Mouse (Mus musculus) lung, embryonic 15.5 days (tissue): ENCODE data around the gene Ppbp. TPM values are rescaled to one million over a fixed set of nuclear protein-coding genes. Genes with fewer than 3 reads are reported as not detected.
"Not testable (repeated sequence)": the region's sequence is repeated elsewhere in the genome, so short reads cannot be mapped to it uniquely, and the experiment has no call there.

Source experiments
- ATAC-seq: fragments of 200-750 bp; cut with Nextera tagmentation; 2 replicates; pipeline ENCODE4 v1.8.0; 2017; ENCODE audit warnings: moderate number of reproducible peaks, borderline replicate concordance; ENCODE audit not compliant: low FRiP score, low TSS enrichment; ENCODE audit errors: extremely low read depth
- H3K27ac ChIP-seq: fragments of 300-500 bp; sonication (generic); 2 replicates; pipeline ENCODE4 v1.5.1; 2015; ENCODE audit warnings: moderate library complexity, mild to moderate bottlenecking, inconsistent platforms
- H3K27me3 ChIP-seq: fragments of 300-500 bp; sonication (generic); 2 replicates; pipeline ENCODE4 v1.6.1; 2015; ENCODE audit warnings: inconsistent platforms
- H3K36me3 ChIP-seq: fragments of 300-500 bp; sonication (generic); 2 replicates; pipeline ENCODE4 v1.6.1; 2015; ENCODE audit warnings: inconsistent platforms
- H3K4me1 ChIP-seq: fragments of 300-500 bp; sonication (generic); 2 replicates; pipeline ENCODE4 v1.6.1; 2015; ENCODE audit warnings: inconsistent platforms
- H3K4me2 ChIP-seq: fragments of 300-500 bp; sonication (generic); 2 replicates; pipeline ENCODE4 v1.6.1; 2015; ENCODE audit warnings: inconsistent platforms, mild to moderate bottlenecking, moderate library complexity
- H3K4me3 ChIP-seq: fragments of 300-500 bp; sonication (generic); 2 replicates; pipeline ENCODE4 v1.5.1; 2015; ENCODE audit warnings: mild to moderate bottlenecking, inconsistent platforms
- H3K9ac ChIP-seq: fragments of 300-500 bp; sonication (generic); 2 replicates; pipeline ENCODE4 v1.6.1; 2015; ENCODE audit warnings: inconsistent platforms
- H3K9me3 ChIP-seq: fragments of 300-500 bp; sonication (generic); 2 replicates; pipeline ENCODE4 v1.6.1; 2016; ENCODE audit warnings: inconsistent platforms
- WGBS: fragments of 180-500 bp; shearing (Covaris S2); methylation state at CpG from one replicate; pipeline ENCODE4 v1.1.7; 2015; 5-methylcytosine and 5-hydroxymethylcytosine counted together
- microRNA-seq: library from miRNA; unstranded; fragments of <30 nt; microRNA quantifications from one replicate; pipeline ENCODE4, GENCODE M21; 2016
- polyA plus RNA-seq: library from polyadenylated mRNA; unstranded; fragments of >200 nt; fragmentation: Nextera tagmentation; extraction: Ambion mirVana; gene quantifications from 2 replicates; pipeline ENCODE4 v1.2.1, GENCODE M21; 2015

Gene Ppbp
- polyA plus RNA-seq, 1 experiment from 2014 or later, result 5.0 TPM

- no peaks in the 10 kb centered on the region for H3K9me3 ChIP-seq
- H3K9ac ChIP-seq, result no peak overlapping the region
- 58% methylated on average over 11 of the region's 11 CpGs for WGBS
- H3K27ac ChIP-seq, result peak overlapping the region; percentile 19; the same call in 1 of the 2 replicates
- no peak for ATAC-seq
- H3K36me3 ChIP-seq, result no peaks in the 10 kb centered on the region
- H3K4me1 ChIP-seq, result peaks cover 20% of the 10 kb centered on the region
- no peak overlapping the region; the same call in 1 of the 2 replicates for H3K4me2 ChIP-seq
- no peak overlapping the region for H3K4me3 ChIP-seq
- H3K27me3 ChIP-seq, result peaks cover 11% of the 10 kb centered on the region; the same call in 1 of the 2 replicates
Observed at GRCm38 (mm10) chr5:90789306-90790073, 21.2 kb downstream of the Ppbp start.

DNA sequence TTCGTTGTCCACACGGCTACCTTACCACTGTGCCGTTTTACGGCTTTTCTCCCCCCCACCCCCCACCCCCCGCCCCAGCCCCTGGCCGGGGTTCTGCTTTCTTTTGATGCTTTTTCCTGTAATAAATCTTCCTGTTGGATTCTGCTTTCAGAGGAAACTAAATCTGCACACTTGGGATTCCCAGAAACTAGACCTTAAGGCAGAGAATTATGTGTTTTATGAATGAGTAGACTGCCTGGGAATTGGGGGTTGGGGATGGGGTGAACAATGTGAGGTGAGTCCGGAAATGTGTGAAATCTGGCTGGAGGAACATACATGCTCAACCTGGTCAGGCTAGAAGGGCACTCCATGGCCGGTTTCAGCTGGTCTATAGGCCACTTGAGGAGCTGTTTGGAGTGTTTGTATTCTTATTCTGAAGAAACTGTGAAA lies 21.8 kb downstream of the Ppbp start:
- WGBS, result 32% methylated on average over 8 of the region's 8 CpGs

GRCm38 (mm10) chr5:90794195-90794625 lies 25.9 kb downstream of the Ppbp start, which contains the start of gene Cxcl15:
Cxcl15 (plus strand) TSS chr5:90794534.
- H3K4me1 ChIP-seq, result peaks cover 12% of the 10 kb centered on the region
- H3K27me3 ChIP-seq, result peaks cover 4% of the 10 kb centered on the region; the same call in 1 of the 2 replicates
- peak within 1 kb of the TSS; percentile 56; the same call in 1 of the 2 replicates for H3K27ac ChIP-seq
- H3K4me3 ChIP-seq, result 0 out of 2 replicates have a peak within 1 kb of the TSS, but pooled peaks have one; percentile 10
- 34% methylated on average over 5 of the region's 5 CpGs for WGBS
- H3K36me3 ChIP-seq, result no peaks in the 10 kb centered on the region
- H3K9ac ChIP-seq, result no peak within 1 kb of the TSS
- peak; percentile 78; the same call in 1 of the 2 replicates for ATAC-seq
- H3K9me3 ChIP-seq, result no peaks in the 10 kb centered on the region
- 0 out of 2 replicates have a peak within 1 kb of the TSS, but pooled peaks have one; percentile 9 for H3K4me2 ChIP-seq

More for the DNA sequence above, 21.8 kb downstream of the Ppbp start:
- Histone ChIP-seq H3K27ac (peak overlapping the region; percentile 19; the same call in 1 of the 2 replicates), H3K9me3 (no peaks in the 10 kb centered on the region), H3K4me2 (no peak overlapping the region; the same call in 1 of the 2 replicates), H3K36me3 (no peaks in the 10 kb centered on the region), H3K4me1 (peaks cover 20% of the 10 kb centered on the region), H3K9ac (no peak overlapping the region), H3K27me3 (peaks cover 11% of the 10 kb centered on the region; the same call in 1 of the 2 replicates), H3K4me3 (no peak overlapping the region)
- peak; percentile 72; the same call in 1 of the 2 replicates for ATAC-seq

DNA sequence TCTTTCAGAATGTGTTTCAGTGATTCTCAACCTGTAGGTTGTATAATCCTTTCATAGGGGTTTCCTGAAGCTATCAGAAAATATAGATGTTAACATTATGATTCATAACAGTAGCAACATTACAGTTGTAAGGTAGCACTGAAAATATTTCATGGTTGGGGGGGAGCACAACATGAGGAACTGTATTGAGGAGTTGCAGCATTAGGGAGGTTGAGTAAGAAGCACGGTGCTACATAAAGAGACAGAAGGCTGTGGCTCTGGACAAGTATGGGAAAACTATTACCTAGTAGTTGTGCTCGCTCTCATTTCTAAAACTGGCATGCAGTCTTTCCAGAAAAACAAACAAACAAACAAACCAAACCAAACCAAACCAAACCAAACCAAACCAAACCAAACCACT lies 27.1 kb downstream of the Ppbp start:
- not testable (repeated sequence) for H3K4me3 ChIP-seq, H3K4me1 ChIP-seq, H3K27me3 ChIP-seq, H3K27ac ChIP-seq, ATAC-seq, H3K9ac ChIP-seq, H3K4me2 ChIP-seq, H3K9me3 ChIP-seq, H3K36me3 ChIP-seq
- 75% methylated on average over 2 of the region's 2 CpGs for WGBS

- no peak overlapping the region for H3K9ac ChIP-seq
- H3K27me3 ChIP-seq, result no peaks in the 10 kb centered on the region
- no peak overlapping the region for H3K4me2 ChIP-seq
- H3K4me1 ChIP-seq, result 0 out of 2 replicates have a peak, but pooled peaks cover 3% of the 10 kb centered on the region
- H3K36me3 ChIP-seq, result no peaks in the 10 kb centered on the region
- H3K4me3 ChIP-seq, result no peak overlapping the region
- no peaks in the 10 kb centered on the region for H3K9me3 ChIP-seq
- no peak for ATAC-seq
- no peak overlapping the region for H3K27ac ChIP-seq
Observed at GRCm38 (mm10) chr5:90804574-90804973, 36.3 kb downstream of the Ppbp start.

- no peak overlapping the region for H3K27ac ChIP-seq
- ATAC-seq, result no peak
Observed at GRCm38 (mm10) chr5:90806050-90806449, 37.7 kb downstream of the Ppbp start.

DNA sequence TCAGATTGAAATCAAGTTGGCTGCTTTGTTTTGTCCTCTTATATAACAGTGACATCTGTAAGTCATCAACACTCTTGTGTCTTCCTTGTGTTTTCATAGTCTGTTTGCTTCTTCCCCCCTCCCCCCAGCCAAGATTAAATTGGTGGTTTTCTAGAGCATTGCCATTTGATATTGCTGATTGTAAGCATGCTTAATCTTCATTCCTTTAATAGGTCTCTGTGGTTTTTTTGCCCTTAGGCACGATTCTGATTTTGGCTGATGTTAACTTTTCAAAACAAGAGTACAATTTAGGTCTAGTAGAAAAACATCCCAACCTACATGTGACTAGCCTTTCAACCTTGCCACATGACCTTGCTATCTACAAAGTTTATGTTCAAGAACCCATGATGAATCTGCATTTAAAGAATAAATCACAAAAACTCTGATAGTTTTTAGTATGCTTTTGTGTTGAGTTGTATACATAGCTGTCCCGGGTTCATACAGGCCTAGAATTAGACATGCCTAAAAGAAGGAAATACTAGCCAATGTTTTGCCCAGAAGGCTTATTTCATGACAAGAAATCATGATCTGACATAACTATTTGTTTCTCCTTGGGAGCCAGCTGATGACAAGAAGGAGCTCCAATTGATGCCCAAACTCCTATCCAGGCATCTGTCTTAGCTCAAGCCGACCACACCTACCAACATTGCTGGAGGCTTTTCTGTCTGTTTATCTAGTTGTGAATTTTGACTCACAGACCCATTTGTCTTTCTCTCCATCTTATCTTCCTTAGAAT lies 39.0 kb downstream of the Ppbp start:
- no peaks in the 10 kb centered on the region for H3K36me3 ChIP-seq
- no peak overlapping the region for H3K27ac ChIP-seq
- no peak for ATAC-seq
- H3K27me3 ChIP-seq, result no peaks in the 10 kb centered on the region
- 0 out of 2 replicates have a peak, but pooled peaks cover 3% of the 10 kb centered on the region for H3K4me1 ChIP-seq
- 68% methylated on average over 3 of the region's 3 CpGs for WGBS
- no peak overlapping the region for H3K9ac ChIP-seq
- no peak overlapping the region for H3K4me3 ChIP-seq
- H3K4me2 ChIP-seq, result no peak overlapping the region
- no peaks in the 10 kb centered on the region for H3K9me3 ChIP-seq

More at GRCm38 (mm10) chr5:90806050-90806449, 37.7 kb downstream of the Ppbp start:
- Histone ChIP-seq H3K4me1 (0 out of 2 replicates have a peak, but pooled peaks cover 3% of the 10 kb centered on the region), H3K9me3 (no peaks in the 10 kb centered on the region), H3K4me3 (no peak overlapping the region), H3K27me3 (no peaks in the 10 kb centered on the region), H3K36me3 (no peaks in the 10 kb centered on the region), H3K4me2 (no peak overlapping the region), H3K9ac (no peak overlapping the region)

Small RNAs within 50 kb of the gene (microRNA-seq; reads per million reads assigned to microRNA genes)
- not detected for gene Gm24322

Other genes starting within 250 kb of the Ppbp start
- 0.07 and 0.10 TPM in 2 replicates for gene Afm, start 249.6 kb upstream of the Ppbp start, polyA plus RNA-seq
- gene 5830473C10Rik, start 207.4 kb upstream of the Ppbp start, polyA plus RNA-seq, result 0.08 and 0.09 TPM in 2 replicates
- gene Rassf6, start 127.9 kb upstream of the Ppbp start, polyA plus RNA-seq, result 3.8 and 4.2 TPM in 2 replicates
- 0.20 TPM in 1 of 2 replicates, not detected in the other for gene Cxcl5, start 9.2 kb upstream of the Ppbp start, polyA plus RNA-seq
- 61.8 and 66.5 TPM in 2 replicates for gene Pf4, start 3.9 kb downstream of the Ppbp start, polyA plus RNA-seq
- gene Cxcl3, start 17.6 kb downstream of the Ppbp start, polyA plus RNA-seq, result 0.20 TPM in 1 of 2 replicates, not detected in the other
- 13.4 and 14.1 TPM in 2 replicates for gene Cxcl15, start 26.0 kb downstream of the Ppbp start, polyA plus RNA-seq
- gene Cxcl1, start 122.7 kb downstream of the Ppbp start, polyA plus RNA-seq, result 0.40 and 0.69 TPM in 2 replicates
- gene Cxcl2, start 135.4 kb downstream of the Ppbp start, polyA plus RNA-seq, result not detected in 2 replicates
- gene Mthfd2l, start 162.6 kb downstream of the Ppbp start, polyA plus RNA-seq, result 44.2 and 45.6 TPM in 2 replicates